Comparison of ENCODE assay signal across 20 mouse cellular contexts in genomic region chr14:61613319-61613718, GRCm38 (mm10). TPM values are rescaled to one million over a fixed set of nuclear protein-coding genes. Genes with fewer than 3 reads are reported as not detected.
"Had no signal": no experiment of that assay in that cellular context is flagged by ENCODE, and none has a peak within 500 bp of the region (broad histone marks: within the 10 kb centered on the region; RNA-seq: fewer than 3 reads in every experiment).

No protein-coding gene starts in this region.

- DNase-seq: kidney, adult 18-20 months; kidney, postnatal 10 days; layer of hippocampus, postnatal 36 days; midbrain, embryonic 14.5 days; thymus, adult 2 months; thymus, postnatal 14 days; thymus, postnatal 4 days had no signal

- H3K27ac ChIP-seq: hindbrain, embryonic 14.5 days; hindbrain, postnatal 0 days; layer of hippocampus, adult 2 months; left cerebral cortex, adult 2 months; liver, embryonic 12.5 days; liver, embryonic 15.5 days; lung, embryonic 15.5 days had no signal

- H3K4me1 ChIP-seq: liver, embryonic 15.5 days; lung, embryonic 15.5 days had no signal

- H3K9me3 ChIP-seq: liver, embryonic 12.5 days; liver, embryonic 15.5 days; lung, embryonic 15.5 days had no signal

- H3K4me2 ChIP-seq: hindbrain, embryonic 14.5 days; liver, embryonic 12.5 days; liver, embryonic 15.5 days; lung, embryonic 15.5 days; midbrain, embryonic 11.5 days had no signal

- H3K4me3 ChIP-seq: layer of hippocampus, adult 2 months; left cerebral cortex, adult 2 months; liver, embryonic 12.5 days; liver, embryonic 15.5 days; lung, embryonic 15.5 days had no signal

- H3K36me3 ChIP-seq: liver, embryonic 12.5 days; lung, embryonic 15.5 days had no signal

- ATAC-seq: hindbrain, postnatal 0 days; inflammation-experienced regulatory T-cells, adult 6 months; intestine, embryonic 16.5 days; liver, embryonic 12.5 days had no signal

- H3K27me3 ChIP-seq: liver, embryonic 12.5 days; liver, embryonic 15.5 days; lung, embryonic 15.5 days had no signal

- H3K9ac ChIP-seq: hindbrain, embryonic 14.5 days; liver, embryonic 12.5 days; liver, embryonic 15.5 days; lung, embryonic 15.5 days had no signal

RNA-seq across cellular contexts. Expression of gene Kcnrg, which starts 6.1 kb away (rescaled TPM):
- polyA plus RNA-seq: large intestine, adult 2 months; small intestine, adult 2 months; spleen, adult 2 months had no signal
